Mouse (Mus musculus): ENCODE results near the gene Coro1c. TPM values are rescaled to one million over a fixed set of nuclear protein-coding genes. Genes with fewer than 3 reads are reported as not detected.

Gene Coro1c
- polyA plus RNA-seq, 1 experiment from 2014 or later, result 165 TPM

GRCm38 (mm10) chr5:113864992-113865391, 43.6 kb downstream of the Coro1c start:
- ATAC-seq (ENCODE audit: insufficient read depth), result no peak

GRCm38 (mm10) chr5:113863994-113864393, 44.6 kb downstream of the Coro1c start:
- WGBS, result 91% methylated on average over 12 of the region's 12 CpGs
- no peak for ATAC-seq (ENCODE audit: insufficient read depth)

More at GRCm38 (mm10) chr5:113864992-113865391, 43.6 kb downstream of the Coro1c start:
- TF ChIP-seq CTCF (IDR thresholded peaks at IDR 0.05; ENCODE audit: low read depth), result no peak
- Histone ChIP-seq H3K27me3 (ENCODE audit: insufficient read depth, low read length) (no peaks in the 10 kb centered on the region), H3K36me3 (ENCODE audit: insufficient read depth) (peaks cover 27% of the 10 kb centered on the region), H3K4me2 (no peak overlapping the region), H3K9me3 (ENCODE audit: low read depth, low read length) (no peaks in the 10 kb centered on the region), H3K4me3 (ENCODE audit: low read depth, low read length) (no peak overlapping the region), H3K9ac (no peak overlapping the region), H3K4me1 (ENCODE audit: insufficient read depth) (peaks cover 8% of the 10 kb centered on the region; the same call in 1 of the 2 replicates), H3K27ac (ENCODE audit: low read depth) (no peak overlapping the region)
- 74% methylated on average over 6 of the region's 6 CpGs for WGBS
- DNase-seq, result no peak

GRCm38 (mm10) chr5:113862418-113862817, 46.1 kb downstream of the Coro1c start:
- no peaks in the 10 kb centered on the region for H3K27me3 ChIP-seq (ENCODE audit: insufficient read depth, low read length)

More at GRCm38 (mm10) chr5:113863994-113864393, 44.6 kb downstream of the Coro1c start:
- H3K4me2 ChIP-seq, result no peak overlapping the region
- no peak overlapping the region for H3K4me3 ChIP-seq (ENCODE audit: low read depth, low read length)
- DNase-seq, result no peak
- TF ChIP-seq CTCF (IDR thresholded peaks at IDR 0.05; ENCODE audit: low read depth), result no peak
- H3K36me3 ChIP-seq (ENCODE audit: insufficient read depth), result peaks cover 27% of the 10 kb centered on the region
- no peaks in the 10 kb centered on the region for H3K9me3 ChIP-seq (ENCODE audit: low read depth, low read length)
- no peak overlapping the region for H3K9ac ChIP-seq
- H3K27me3 ChIP-seq (ENCODE audit: insufficient read depth, low read length), result no peaks in the 10 kb centered on the region
- no peak overlapping the region for H3K27ac ChIP-seq (ENCODE audit: low read depth)
- peaks cover 6% of the 10 kb centered on the region for H3K4me1 ChIP-seq (ENCODE audit: insufficient read depth)

GRCm38 (mm10) chr5:113861294-113861693, 47.3 kb downstream of the Coro1c start:
- peak; percentile 55 for TF ChIP-seq CTCF (IDR thresholded peaks at IDR 0.05; ENCODE audit: low read depth)
- peaks cover 7% of the 10 kb centered on the region for H3K4me1 ChIP-seq (ENCODE audit: insufficient read depth)
- ATAC-seq (ENCODE audit: insufficient read depth) (no peak), DNase-seq (no peak)
- H3K27ac ChIP-seq (ENCODE audit: low read depth), result no peak overlapping the region
- no peaks in the 10 kb centered on the region for H3K27me3 ChIP-seq (ENCODE audit: insufficient read depth, low read length)
- peaks cover 27% of the 10 kb centered on the region for H3K36me3 ChIP-seq (ENCODE audit: insufficient read depth)
- H3K9me3 ChIP-seq (ENCODE audit: low read depth, low read length), result no peaks in the 10 kb centered on the region
- WGBS, result 91% methylated on average over 8 of the region's 8 CpGs
- H3K9ac ChIP-seq, result no peak overlapping the region
- H3K4me2 ChIP-seq, result no peak overlapping the region
- H3K4me3 ChIP-seq (ENCODE audit: low read depth, low read length), result no peak overlapping the region

More at GRCm38 (mm10) chr5:113862418-113862817, 46.1 kb downstream of the Coro1c start:
- whole genome bisulfite sequencing, result 86% methylated on average over 4 of the region's 4 CpGs
- H3K4me1 ChIP-seq (ENCODE audit: insufficient read depth), result peaks cover 7% of the 10 kb centered on the region
- peaks cover 27% of the 10 kb centered on the region for H3K36me3 ChIP-seq (ENCODE audit: insufficient read depth)
- no peaks in the 10 kb centered on the region for H3K9me3 ChIP-seq (ENCODE audit: low read depth, low read length)
- DNase-seq (no peak), ATAC-seq (ENCODE audit: insufficient read depth) (no peak)
- H3K4me2 ChIP-seq, result no peak overlapping the region
- no peak overlapping the region for H3K27ac ChIP-seq (ENCODE audit: low read depth)
- no peak for TF ChIP-seq CTCF (IDR thresholded peaks at IDR 0.05; ENCODE audit: low read depth)
- no peak overlapping the region for H3K4me3 ChIP-seq (ENCODE audit: low read depth, low read length)
- H3K9ac ChIP-seq, result no peak overlapping the region

- Histone ChIP-seq H3K4me1 (ENCODE audit: insufficient read depth) (peaks cover 7% of the 10 kb centered on the region), H3K27me3 (ENCODE audit: insufficient read depth, low read length) (no peaks in the 10 kb centered on the region), H3K4me2 (no peak overlapping the region), H3K4me3 (ENCODE audit: low read depth, low read length) (no peak overlapping the region), H3K9me3 (ENCODE audit: low read depth, low read length) (no peaks in the 10 kb centered on the region), H3K36me3 (ENCODE audit: insufficient read depth) (peaks cover 25% of the 10 kb centered on the region), H3K27ac (ENCODE audit: low read depth) (peak overlapping the region; percentile 48), H3K9ac (peak overlapping the region; percentile 23)
- ATAC-seq (ENCODE audit: insufficient read depth) (peak; percentile 72; the same call in 1 of the 2 replicates), DNase-seq (peak; percentile 58)
- 28% methylated on average over 5 of the region's 5 CpGs for WGBS
- TF ChIP-seq CTCF (IDR thresholded peaks at IDR 0.05; ENCODE audit: low read depth), result no peak
Observed at GRCm38 (mm10) chr5:113858971-113859370, 49.6 kb downstream of the Coro1c start.

GRCm38 (mm10) chr5:113858550-113858949, 50.0 kb downstream of the Coro1c start:
- Histone ChIP-seq H3K4me1 (ENCODE audit: insufficient read depth) (peaks cover 7% of the 10 kb centered on the region), H3K4me3 (ENCODE audit: low read depth, low read length) (no peak overlapping the region), H3K4me2 (no peak overlapping the region), H3K9ac (no peak overlapping the region), H3K36me3 (ENCODE audit: insufficient read depth) (peaks cover 23% of the 10 kb centered on the region; the same call in 1 of the 2 replicates), H3K27ac (ENCODE audit: low read depth) (no peak overlapping the region), H3K9me3 (ENCODE audit: low read depth, low read length) (no peaks in the 10 kb centered on the region), H3K27me3 (ENCODE audit: insufficient read depth, low read length) (no peaks in the 10 kb centered on the region)
- DNase-seq, result no peak
- no peak for TF ChIP-seq CTCF (IDR thresholded peaks at IDR 0.05; ENCODE audit: low read depth)
- ATAC-seq (ENCODE audit: insufficient read depth), result no peak
- WGBS, result 71% methylated on average over 10 of the region's 10 CpGs

GRCm38 (mm10) chr5:113857631-113858030, 50.9 kb downstream of the Coro1c start:
- no peak overlapping the region for H3K9ac ChIP-seq
- WGBS, result 53% methylated on average over 8 of the region's 8 CpGs
- no peaks in the 10 kb centered on the region for H3K9me3 ChIP-seq (ENCODE audit: low read depth, low read length)
- TF ChIP-seq CTCF (IDR thresholded peaks at IDR 0.05; ENCODE audit: low read depth), result no peak
- H3K27ac ChIP-seq (ENCODE audit: low read depth), result no peak overlapping the region
- ATAC-seq (ENCODE audit: insufficient read depth), result no peak
- H3K4me1 ChIP-seq (ENCODE audit: insufficient read depth), result peaks cover 7% of the 10 kb centered on the region
- H3K4me2 ChIP-seq, result no peak overlapping the region
- H3K27me3 ChIP-seq (ENCODE audit: insufficient read depth, low read length), result no peaks in the 10 kb centered on the region
- peaks cover 17% of the 10 kb centered on the region; the same call in 1 of the 2 replicates for H3K36me3 ChIP-seq (ENCODE audit: insufficient read depth)
- DNase-seq, result no peak
- H3K4me3 ChIP-seq (ENCODE audit: low read depth, low read length), result no peak overlapping the region
